Mouse (Mus musculus) megakaryocyte progenitor cell, adult 5-6 weeks (primary cell): ENCODE data around the gene Bmp4. TPM values are rescaled to one million over a fixed set of nuclear protein-coding genes. Genes with fewer than 3 reads are reported as not detected.

Experiments
- ATAC-seq: replicated peaks from 2 replicates; pipeline ENCODE4 v1.8.0; 2016; ENCODE audit warnings: mild to moderate bottlenecking, moderate TSS enrichment, inconsistent platforms; ENCODE audit not compliant: poor library complexity
- total RNA-seq, 2 experiments: library from RNA; stranded (forward) in 1 of 2; stranded (reverse) in 1 of 2; fragments of 157-497, 149-512 nt in 1 of 2; fragments of 200-1000 nt in 1 of 2; gene quantifications; 2 replicates each; pipeline versions ENCODE4 v1.2.3 to v1.2.4; 2015 to 2017

The Bmp4 gene
- total RNA-seq (2015) (not detected in 2 replicates), total RNA-seq (2017) (not detected in 2 replicates)

DNA sequence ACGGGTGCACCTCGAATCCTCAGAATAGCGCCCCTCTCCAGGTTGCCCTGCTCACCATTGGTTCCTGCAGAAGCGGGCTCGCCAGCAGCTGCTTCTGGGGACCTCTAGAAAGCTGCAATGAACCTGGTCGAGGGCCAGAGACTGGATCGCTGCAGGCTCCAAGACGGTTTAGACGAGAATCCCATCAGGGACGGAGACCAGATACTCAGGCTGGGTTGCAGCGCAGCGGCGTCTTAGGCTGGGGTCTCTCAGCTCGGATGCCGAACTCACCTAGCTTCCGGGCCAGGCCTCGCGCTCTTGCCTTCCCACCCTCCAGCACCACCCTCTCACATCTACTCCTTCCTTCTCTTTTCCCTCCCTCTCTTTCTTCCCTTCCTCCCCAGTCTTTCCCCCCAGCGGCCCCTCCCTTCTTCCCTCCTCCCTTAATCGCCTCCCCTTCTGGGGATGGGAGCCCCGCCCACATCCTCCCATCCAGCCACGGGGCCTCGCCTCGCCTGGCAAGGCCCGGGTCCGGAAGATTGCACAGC lies at the start of gene Bmp4:
TSS of gene Bmp4 (minus strand) at position 421 of the 527 bp plus-strand sequence.
- no peak for ATAC-seq

DNA sequence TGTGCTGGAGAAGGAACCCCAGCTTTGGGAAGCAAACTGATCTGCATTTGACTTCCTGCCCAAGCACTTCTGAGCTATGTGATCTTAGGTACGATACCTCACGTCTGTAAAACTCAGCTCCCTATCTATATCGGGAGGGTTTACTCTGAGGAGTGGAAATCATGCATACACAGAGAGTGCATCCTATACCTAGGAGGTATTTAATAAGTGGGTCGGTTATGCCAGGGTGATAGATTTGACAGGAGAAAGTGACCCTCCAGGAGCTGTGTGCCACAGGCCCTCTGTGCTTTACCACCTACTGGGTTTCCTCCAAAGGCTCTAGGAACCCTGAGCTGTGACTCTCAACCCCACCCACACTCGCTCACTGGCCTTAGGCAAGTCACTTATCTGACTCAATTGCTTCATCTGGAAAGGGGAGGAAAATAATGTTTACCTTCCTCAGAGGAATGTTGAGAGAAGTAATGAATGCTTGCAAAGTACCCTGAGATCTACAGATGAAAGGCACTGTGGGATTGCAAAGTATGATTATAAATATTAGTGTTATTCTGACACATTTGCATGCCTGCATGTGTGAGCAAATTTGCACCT lies 49.1 kb upstream of the Bmp4 start:
- no peak for ATAC-seq

DNA sequence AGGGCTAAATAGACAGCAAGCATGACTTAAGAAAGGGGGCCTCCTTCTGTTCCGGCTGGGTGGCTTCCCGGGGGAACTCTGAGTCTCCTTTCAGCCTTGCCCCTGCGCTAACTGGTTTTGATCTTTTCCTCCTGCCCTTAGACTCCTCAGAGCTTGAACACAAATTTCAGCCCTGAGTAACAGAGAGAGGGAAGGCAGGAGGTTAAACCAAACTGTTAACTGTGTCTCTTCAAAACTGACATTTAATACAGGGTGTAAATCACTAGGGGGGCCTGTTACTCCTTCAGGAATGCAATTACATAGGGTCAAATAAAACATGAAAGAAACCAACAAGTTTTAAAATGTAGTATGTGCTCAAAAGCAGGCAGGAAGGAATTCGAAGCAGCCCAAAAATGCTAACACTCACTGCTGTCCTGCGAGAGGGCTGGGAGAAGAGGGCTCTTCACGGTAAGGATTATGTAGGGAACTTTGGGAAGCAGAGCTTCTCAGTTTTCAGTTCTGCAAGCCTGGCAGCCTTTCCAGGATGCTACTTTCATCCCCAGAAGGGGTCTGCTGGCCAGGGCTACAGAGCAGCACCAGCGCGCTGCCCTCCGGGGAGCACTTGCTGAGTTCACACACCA lies 46.1 kb upstream of the Bmp4 start:
- no peak for ATAC-seq

DNA sequence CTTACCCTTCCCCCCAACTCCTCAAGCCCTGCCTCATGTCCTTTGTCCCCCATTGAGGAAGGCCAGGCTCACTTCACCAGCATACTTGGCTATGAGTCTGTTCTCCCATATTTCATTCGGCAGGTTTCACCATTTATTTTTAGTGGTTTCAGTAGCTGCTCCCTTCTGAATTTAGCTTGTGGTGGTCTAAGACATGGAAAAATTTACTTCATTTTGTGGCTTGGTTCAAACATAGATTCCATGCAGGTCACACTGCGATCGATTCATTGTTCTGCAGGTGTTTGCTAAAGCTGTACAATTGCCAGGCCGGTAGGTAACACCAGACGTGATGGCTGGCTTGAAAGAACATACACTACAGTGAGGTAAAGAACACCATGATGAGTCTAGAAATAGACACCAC lies 39.8 kb upstream of the Bmp4 start:
- ATAC-seq, result no peak

DNA sequence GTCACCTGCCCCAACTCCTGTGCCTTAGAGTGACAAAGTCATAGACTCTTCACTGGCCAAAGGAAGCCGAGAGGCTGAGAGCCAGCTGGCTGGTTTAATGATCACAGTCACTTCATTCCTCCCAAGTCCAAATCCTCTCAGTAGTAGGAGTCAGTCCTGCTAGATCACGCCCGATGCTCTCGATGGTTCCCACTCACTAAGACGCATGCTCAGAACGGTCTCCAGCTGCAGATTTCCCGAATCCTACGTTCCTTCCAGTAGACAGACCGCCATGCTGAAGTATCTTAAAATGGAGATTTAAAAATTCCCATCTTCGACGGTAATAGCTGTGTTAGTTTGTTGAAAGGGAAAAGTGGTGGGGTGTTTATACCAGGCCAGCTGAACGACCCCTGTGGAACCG lies 36.8 kb upstream of the Bmp4 start:
- ATAC-seq, result no peak

DNA sequence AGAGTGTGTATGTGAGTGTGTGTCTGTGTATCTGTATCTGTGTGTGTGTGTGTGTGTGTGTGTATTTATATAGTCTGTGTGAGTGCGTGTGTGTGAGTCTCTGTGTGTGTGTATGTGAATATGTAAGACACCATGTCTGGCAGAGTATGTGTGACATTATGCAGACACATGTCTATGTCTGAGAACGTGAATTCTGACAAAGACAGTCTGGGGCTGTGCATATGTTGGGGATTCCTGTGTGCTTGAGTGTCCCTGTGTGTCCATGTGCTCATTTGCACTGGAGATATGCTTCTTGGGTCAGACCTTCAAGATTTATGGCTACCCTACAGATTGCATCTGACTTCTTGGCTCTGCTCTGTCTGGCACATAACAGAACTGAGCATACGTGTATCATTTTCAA lies 31.4 kb upstream of the Bmp4 start:
- no peak for ATAC-seq

DNA sequence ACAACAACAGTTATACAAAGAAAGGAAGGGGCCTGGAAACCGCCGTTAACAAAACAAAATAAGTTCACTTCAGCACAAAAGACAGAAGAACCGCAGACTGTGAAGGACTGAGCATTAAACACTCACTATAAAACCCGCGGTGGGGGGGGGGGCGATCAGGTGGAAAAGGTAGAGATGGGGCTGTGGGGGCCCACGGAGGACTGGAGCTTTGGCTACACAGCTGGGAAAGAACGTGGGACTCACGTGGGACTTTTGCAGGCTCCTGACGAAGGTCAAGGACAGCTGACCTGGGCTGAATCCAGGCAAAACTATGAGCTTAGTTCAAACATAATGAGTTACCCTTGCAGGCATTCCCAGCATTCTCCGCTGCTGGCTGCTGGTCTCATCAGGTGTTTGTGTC lies 28.8 kb upstream of the Bmp4 start:
- ATAC-seq, result no peak

DNA sequence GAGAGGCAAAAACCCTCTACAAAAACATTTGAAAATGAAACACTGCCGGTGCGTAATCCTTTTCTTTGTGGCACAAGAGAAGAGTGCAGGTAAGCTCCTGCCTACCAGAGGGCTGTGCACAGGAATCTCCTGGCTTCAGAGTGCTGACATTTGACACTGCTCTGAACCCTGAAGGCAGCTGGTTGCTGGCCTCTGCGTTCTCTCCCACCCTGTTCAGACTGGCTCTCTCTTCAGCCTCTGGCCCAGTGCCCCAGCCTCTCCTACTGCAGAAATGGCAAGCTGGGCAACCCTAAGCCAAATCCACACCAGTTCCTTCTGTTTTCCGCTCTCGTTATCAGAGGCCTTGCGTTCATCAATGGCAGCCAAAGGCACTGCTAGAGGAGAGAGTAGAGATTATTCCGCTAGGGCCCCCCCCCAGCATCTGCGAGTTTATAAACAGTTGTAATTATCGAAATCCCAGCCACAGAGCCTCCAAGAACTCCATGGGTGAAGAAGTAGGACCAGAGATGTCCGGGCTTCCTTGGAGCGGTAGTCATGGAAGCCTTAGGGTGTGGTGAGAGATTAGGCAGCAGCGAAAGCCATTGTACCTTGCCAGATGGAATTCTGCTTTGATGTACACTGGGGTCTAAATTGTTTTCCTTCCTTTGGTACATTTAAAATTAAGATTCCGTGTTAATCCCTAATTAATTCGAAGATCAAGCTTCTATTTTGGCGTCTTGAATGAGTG lies 28.1 kb upstream of the Bmp4 start:
- no peak for ATAC-seq

DNA sequence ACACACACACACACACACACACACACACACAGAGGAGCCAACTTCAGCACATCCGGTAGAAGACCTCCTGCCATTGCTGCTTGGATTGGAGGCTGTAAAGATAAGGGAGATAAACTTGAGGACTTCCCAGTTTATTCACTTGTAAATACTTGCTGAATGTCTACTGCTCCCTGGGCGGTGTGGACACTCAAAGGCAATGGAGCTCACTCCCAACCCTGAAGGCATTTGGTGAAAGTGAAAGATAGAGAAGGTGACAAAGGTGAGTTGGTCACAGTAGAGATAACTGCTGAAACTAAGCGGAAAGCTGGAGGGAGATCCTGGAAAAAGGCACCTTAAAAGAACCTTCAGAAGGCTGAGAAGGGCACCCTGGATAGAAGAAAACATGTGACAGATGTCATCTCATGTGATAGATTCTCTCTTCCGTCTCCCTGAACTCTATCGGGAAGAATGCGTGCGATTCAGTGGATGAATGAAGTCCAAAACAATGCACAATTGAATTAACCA lies 22.1 kb upstream of the Bmp4 start:
- ATAC-seq, result no peak

DNA sequence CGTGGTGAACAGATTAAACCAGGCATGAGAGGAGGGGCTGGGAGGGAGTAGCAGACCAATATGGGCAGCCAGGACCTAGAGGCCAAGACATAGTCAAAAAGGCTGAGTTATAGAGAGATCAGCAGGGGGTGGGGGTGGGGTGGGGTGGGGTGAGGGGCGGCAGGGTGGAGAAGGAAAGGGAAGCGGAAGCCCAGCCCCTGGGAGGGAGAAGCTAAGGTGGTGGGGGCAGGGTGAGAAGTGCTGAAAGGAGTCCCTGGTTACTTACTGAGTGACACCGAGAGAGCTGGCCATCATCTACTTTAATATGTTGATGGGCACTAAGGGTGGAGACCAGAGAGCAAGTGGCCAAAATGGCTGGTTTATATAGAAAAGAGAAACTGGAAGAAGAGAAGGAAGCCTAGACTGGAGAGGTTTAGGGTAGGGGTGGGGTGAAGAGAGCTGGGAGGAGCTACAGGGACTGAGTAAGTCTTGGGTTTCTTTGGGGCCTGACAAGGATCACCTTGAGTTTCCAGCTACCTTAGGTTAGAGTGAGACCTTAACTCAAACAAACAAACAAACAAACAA lies 20.2 kb upstream of the Bmp4 start:
- ATAC-seq, result no peak

DNA sequence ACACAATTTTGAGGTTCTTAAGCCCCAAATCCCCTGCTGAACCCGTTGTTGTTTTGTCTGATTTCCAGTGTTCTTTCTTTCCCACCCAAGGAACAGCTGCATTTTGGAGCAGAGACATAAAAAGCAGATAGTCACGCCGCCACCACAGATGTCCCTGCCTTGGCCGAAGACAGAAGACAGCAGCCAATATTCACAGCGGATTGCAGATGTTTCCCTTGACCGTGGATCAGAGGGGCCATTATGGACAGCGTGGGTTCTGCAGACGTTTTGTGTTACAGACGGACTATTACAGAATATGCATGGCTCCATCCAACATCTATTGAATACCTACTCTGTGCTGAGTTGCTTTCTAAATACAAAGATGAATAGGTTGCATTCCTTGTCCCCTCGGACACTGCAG lies 18.5 kb upstream of the Bmp4 start:
- ATAC-seq, result no peak

DNA sequence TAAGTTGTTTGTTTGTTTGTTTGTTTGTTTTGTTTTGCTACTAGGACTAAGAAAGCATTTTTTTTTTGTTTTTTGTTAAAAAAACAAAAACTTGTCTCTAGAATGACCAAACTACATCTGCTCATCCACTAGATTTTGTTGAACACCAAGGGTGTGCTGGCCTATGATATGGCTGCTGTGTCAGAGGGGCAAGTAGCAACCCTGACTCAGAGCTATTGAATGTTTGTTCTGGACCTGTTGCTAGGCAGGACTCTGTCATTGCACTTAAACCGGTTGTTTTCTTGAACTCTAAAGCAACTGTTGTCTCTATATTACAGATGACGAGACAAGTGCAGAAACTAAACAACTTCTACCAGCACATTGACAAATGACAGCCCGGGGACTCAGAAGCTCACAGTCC lies 17.9 kb upstream of the Bmp4 start:
- no peak for ATAC-seq

DNA sequence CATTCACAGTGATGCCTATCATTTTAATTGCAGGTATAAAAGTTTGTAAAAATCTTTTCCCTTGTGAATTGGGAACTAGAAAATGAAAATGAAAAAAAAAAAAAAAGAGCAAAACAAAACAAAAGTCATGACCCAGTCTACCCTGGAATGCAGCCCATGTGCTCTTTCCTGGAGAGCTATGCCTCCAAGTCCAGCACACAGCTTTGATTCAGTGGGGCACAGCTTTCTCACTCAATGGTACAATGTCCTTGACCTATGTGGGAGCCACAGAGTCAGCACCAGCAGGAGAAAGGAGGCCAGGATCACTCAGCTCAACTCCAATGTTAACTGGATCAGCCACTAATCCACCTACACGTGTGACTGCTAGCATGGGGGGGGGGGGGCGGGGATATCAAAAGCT lies 9.5 kb upstream of the Bmp4 start:
- ATAC-seq, result no peak

DNA sequence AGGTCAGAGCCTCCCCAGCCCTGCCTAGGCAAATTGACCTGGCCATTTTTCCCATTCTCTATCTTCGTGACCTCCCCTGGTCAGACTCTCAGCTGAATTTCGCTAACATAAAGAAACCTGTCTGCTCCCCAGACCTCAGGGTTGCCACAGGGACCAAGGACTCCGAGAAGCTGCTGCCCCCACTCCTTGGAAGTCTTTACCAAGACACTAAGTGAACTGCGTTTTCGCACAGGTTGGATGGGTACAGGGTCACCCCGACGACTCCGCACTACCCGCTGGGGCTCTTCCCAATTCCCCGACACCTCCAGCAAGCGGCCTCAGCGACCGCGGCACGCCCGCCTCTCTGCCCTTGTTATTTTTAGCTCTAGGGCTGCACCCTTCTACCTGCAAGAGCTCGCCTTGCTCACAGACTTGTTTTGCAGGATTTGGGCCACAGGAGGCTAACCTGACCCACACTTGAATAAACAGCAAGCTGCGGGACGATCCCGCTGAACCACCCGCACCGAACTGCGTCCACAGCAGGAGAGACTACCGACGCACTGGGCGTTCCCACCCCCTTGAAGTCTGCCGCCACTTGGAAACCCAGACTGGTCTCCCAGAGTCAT lies 7.7 kb upstream of the Bmp4 start:
- ATAC-seq, result no peak

DNA sequence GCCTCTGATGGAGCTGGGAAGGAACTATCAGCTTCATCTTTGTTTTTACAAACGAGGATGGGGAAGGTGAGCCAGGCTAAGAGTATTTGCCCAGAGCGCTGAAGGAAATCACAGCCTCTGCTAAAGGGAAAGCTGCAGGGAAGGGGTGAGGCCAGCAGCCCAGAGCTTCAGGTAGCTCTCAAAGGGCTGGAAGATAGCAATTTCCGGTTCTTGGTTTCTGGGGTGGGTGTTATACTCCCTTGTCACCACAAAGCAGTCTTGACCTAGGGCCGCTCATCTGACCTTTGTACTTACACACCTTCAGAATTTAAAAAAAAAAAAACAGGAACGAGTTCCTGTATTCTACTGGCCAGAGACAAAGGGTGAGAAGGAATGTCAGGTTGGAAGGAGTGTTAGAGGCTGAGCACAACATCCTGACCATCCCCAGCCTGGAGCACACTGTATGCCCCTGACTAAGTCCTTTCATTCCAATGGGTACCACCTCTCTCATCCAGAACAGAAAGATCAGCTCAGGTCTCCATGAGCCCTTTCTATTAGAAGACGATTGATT lies 1.2 kb upstream of the Bmp4 start:
- no peak for ATAC-seq

DNA sequence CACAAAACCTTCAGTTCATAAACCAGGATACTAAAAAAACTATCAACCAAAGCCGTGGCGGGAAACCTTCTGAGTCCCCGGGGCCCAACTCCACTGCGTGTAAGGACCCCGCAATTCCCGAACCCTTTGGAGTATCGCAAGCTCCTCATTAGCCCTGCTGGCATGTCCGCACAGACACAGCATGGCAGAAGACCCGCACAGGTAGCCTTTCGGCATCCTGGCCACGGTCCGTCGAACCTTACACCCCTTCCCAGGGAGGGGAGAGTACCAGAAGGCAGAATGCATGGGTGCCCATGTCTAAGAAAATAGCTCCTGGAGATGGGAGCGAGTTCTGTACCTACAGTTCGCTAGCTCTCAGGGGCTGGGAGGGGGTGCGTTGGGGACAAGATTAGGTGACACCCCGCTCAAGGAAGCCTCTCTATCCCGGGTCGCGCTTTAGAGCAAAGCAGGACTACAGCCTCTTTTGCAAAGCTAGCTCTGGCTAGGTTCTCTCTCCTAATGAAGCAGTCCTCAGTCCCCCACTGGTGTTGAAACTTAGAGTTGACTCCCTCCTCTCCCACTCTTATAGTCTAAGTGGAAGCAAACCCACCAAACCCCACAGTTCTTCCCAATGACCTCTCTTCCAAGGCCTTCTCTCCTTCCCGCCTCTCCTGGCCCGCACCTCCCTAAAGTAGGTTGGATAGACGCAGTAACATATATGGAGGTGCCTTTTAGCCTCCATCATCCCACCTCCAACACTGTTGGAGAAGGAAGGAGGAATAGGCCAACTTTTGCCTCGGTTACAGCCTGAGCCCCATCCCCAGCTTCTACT lies 826 bp downstream of the Bmp4 start:
- no peak for ATAC-seq

DNA sequence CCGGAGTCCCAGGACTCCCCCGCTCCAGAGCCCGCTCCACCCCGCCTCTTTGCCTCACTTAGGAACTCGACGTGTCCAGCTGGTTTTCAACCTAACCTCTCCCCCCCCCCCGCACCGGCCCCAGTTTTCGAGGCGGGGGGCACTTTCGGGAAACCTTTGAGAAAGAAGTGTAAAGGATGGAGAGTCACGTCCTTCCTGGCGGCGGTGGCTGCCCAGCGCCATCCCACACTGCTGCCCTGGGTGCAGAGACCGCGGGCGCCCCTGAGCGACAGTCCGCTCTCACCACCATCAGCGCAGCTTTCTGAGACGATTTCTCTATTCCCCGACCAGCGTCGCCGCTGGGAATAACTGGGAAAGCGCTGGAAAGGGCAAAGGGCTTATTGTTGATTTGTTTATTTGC lies 1.8 kb downstream of the Bmp4 start:
- ATAC-seq, result no peak

DNA sequence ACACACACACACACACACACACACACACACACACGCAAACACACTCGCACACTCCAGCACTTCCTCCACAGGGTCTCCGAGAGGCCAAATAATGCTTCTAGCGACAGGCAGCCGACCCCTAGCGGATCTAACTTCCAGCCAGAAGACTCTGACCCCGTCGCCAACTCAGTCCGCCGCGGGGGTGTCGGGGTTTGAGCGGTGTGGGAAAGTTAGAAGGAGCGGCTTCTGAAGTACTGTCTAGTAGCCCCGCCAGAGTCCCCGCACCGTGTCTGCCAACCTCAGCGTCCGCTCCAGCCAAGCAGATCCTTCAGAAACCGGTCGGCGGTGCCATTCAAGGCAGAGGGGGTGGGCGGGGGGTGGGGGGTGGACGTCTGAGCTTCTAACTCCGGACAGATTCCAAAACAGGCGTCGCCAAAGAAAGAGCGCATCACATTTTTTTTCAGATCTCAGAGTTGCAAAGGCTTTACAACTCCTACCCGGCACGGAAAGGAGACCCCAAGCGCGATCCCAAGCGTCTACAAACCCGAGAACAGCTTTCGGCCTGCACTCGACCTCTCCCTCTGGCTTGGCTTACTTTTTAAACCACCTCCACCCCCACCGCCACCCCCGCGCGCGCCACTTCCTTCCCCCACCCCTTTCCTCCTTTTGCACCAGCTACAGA lies 2.5 kb downstream of the Bmp4 start:
- peak; percentile 8 for ATAC-seq

DNA sequence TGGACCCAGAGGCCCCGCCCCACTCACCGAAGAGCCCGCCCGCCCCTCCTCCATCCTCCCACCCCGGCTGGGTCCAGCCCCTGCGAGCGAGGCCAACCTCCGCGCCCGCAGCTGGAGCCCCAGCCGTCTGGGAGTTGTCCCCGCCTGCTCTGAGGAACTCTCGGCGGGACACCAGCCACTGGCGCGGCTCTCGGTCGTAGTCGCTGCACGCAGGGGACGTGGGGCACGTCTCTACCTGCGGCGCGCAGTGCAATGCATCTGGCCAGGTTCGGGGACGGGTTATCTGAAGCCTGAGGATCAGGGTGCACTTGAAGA lies 3.2 kb downstream of the Bmp4 start:
- peak; percentile 62 for ATAC-seq
